Mouse (Mus musculus) hindbrain, embryonic 10.5 days (tissue): ENCODE results near the gene Cacna2d3. TPM values are rescaled to one million over a fixed set of nuclear protein-coding genes. Genes with fewer than 3 reads are reported as not detected.

Experiments
- DNase-seq: peaks from one replicate; pipeline ENCODE4 v3.0.0-alpha.2; 2017; ENCODE audit warnings: low spot score
- H3K27ac ChIP-seq: fragments of 300-500 bp; sonication (generic); 2 replicates; pipeline ENCODE4 v1.5.1; 2016; ENCODE audit warnings: mild to moderate bottlenecking, moderate library complexity
- H3K27me3 ChIP-seq: fragments of 300-500 bp; sonication (generic); 2 replicates; pipeline ENCODE4 v1.6.1; 2016; ENCODE audit warnings: mild to moderate bottlenecking; ENCODE audit not compliant: poor library complexity, insufficient read depth, severe bottlenecking
- H3K36me3 ChIP-seq: fragments of 300-500 bp; sonication (generic); 2 replicates; pipeline ENCODE4 v1.6.1; 2016; ENCODE audit warnings: mild to moderate bottlenecking, moderate library complexity
- H3K4me1 ChIP-seq: fragments of 300-500 bp; sonication (generic); replicated peaks from 2 replicates; pipeline ENCODE4 v1.6.1; 2016; ENCODE audit warnings: mild to moderate bottlenecking
- H3K4me3 ChIP-seq: fragments of 300-500 bp; sonication (generic); 2 replicates; pipeline ENCODE4 v1.5.1; 2016; ENCODE audit warnings: mild to moderate bottlenecking, moderate library complexity
- H3K9me3 ChIP-seq: fragments of 300-500 bp; sonication (generic); 2 replicates; pipeline ENCODE4 v1.6.1; 2016; ENCODE audit warnings: mild to moderate bottlenecking, moderate library complexity
- WGBS: fragments of 180-500 bp; shearing (Covaris S2); methylation state at CpG from one replicate; pipeline ENCODE4 v1.1.7; 2016; 5-methylcytosine and 5-hydroxymethylcytosine counted together
- polyA plus RNA-seq: library from polyadenylated mRNA; unstranded; fragments of >200 nt; fragmentation: Nextera tagmentation; extraction: Ambion mirVana; gene quantifications from 2 replicates; pipeline ENCODE4 v1.2.1, GENCODE M21; 2016

Cacna2d3 gene
- polyA plus RNA-seq, 1 experiment from 2014 or later: 12.6 TPM

DNA sequence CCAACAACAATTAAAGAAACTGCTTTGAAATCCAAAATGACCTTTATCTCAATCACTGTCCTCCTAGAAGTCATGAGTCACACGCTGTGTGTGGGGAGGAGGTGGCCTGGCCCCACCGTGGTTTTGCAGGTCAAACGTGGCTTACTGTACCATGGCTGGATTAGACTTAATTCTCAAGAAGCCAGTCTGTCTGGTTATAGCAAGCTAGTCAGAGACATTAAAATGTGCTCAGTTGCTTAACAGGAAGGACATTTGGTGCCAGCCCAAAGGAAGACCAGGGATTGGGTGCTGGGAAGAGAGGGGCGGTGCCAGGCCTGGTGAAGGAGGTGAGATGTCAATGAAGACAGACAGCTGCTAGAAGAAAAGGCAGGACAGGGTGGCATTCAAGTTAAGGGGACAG, 641.0 kb downstream of the Cacna2d3 start:
- no peak overlapping the region for H3K4me3 ChIP-seq
- H3K4me1 ChIP-seq: no peaks in the 10 kb centered on the region
- no peaks in the 10 kb centered on the region for H3K36me3 ChIP-seq
- no peak for DNase-seq
- H3K9me3 ChIP-seq: no peaks in the 10 kb centered on the region
- 79% methylated on average over 4 of the region's 4 CpGs for WGBS
- H3K27ac ChIP-seq: no peak overlapping the region
- H3K27me3 ChIP-seq: no peaks in the 10 kb centered on the region

DNA sequence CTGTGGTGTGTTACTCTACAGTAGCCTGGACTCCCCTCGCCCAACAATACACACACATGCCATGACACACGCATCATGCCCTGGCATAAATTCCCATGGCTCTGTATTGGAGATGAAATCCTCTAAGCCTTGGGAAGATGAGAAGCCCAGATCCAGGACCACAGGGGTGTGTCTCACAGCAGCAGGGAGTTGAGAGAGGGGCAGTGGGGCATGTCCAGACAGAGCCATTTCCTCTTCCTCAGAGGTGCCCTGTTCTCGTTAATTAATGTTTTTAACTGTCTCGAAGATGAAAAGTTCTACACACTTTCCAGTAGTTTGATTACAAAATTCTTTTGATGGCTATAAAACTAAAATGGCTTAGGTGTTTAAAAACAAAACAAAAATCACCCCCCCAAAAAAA, 641.4 kb downstream of the Cacna2d3 start:
- Histone ChIP-seq H3K27me3 (no peaks in the 10 kb centered on the region), H3K36me3 (no peaks in the 10 kb centered on the region), H3K4me1 (no peaks in the 10 kb centered on the region), H3K9me3 (no peaks in the 10 kb centered on the region), H3K4me3 (no peak overlapping the region), H3K27ac (no peak overlapping the region)
- WGBS: 87% methylated on average over 4 of the region's 4 CpGs
- no peak for DNase-seq

DNA sequence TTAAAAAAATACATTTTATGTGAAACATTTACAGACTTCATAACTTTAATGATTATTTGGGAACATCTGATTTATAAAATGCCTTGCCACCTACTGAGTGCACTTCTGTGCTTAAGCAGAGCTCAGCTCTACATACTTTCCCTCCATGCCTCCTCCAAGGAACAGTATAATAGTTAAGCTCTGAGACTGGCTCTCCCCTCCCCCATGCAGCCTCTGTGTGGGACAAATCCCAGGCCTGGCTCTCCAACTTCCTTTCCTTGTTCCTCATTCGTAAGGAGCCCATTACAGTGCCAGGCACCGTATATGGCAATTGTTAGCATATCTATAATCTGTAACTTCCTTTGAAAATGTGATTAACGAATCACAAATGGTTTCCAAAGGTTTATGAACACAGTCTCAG, 644.2 kb downstream of the Cacna2d3 start:
- no peak for DNase-seq
- peaks cover 6% of the 10 kb centered on the region for H3K4me1 ChIP-seq

DNA sequence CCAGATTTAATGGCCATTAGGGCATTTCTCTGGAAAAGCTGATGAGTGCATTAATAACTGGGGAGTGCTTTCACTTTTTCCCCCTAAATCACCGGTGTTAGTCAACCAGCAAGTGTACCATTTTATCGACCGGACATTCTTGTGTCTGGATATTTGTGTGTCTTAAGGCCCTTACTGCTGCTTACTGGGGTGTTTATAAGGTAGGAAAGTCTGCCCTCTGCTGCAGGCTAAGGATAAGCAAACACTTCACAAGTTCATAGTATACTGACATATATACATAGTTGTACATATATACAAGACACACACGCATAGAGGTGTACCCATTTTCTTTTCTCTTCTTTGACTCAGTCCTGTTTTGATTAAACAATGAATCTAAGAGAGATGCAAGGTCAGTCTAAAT, 647.9 kb downstream of the Cacna2d3 start:
- 91% methylated on average over 4 of the region's 4 CpGs for WGBS
- Histone ChIP-seq H3K27me3 (no peaks in the 10 kb centered on the region), H3K4me3 (no peak overlapping the region), H3K4me1 (peaks cover 7% of the 10 kb centered on the region), H3K27ac (no peak overlapping the region), H3K36me3 (no peaks in the 10 kb centered on the region), H3K9me3 (no peaks in the 10 kb centered on the region)
- DNase-seq: no peak

More for the DNA sequence above, 644.2 kb downstream of the Cacna2d3 start:
- no peak overlapping the region for H3K27ac ChIP-seq
- no peaks in the 10 kb centered on the region for H3K9me3 ChIP-seq
- WGBS: 77% methylated on average over 3 of the region's 3 CpGs
- H3K4me3 ChIP-seq: no peak overlapping the region
- no peaks in the 10 kb centered on the region for H3K27me3 ChIP-seq
- no peaks in the 10 kb centered on the region for H3K36me3 ChIP-seq

DNA sequence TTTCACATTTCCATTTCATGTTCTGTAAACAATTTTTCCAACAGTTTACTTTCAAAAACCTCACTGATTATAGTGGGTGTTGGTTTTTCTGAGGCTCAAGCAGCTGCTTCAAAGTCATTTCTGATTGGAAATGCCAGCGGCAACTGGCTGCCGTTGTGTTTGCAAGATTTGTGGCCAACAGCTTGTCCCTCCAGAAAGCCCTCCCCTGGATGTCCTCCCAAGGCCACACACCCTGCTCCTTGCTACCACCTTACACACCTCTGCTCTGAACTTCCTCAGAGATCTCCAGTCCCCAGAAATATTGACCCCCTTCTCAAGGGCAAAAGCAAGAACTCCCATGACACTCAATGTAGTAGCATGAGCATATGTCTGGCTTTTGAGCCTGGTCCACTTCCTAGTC, 659.0 kb downstream of the Cacna2d3 start:
- DNase-seq: no peak
- Histone ChIP-seq H3K36me3 (no peaks in the 10 kb centered on the region), H3K4me1 (no peaks in the 10 kb centered on the region), H3K9me3 (no peaks in the 10 kb centered on the region), H3K27ac (no peak overlapping the region), H3K27me3 (no peaks in the 10 kb centered on the region), H3K4me3 (no peak overlapping the region)
- WGBS: 93% methylated on average over 2 of the region's 2 CpGs

DNA sequence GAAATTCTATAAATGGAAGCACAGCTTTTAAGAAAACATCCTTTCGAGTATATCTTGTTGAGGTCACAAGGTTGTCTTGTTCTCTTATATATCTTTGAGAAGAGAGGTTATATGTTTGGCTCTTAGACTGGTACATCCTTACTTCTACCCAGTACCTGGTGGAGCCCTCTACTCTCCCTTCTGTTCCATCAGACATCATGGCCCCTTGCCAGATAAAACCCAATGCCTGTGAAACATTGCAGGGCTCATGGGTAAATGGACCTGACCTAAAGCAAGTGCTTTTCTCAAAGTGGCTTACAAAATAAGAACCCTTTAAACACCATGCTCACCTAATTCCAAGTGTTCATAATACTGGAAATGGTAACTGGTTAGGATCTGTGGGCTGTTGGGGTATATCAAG, 660.2 kb downstream of the Cacna2d3 start:
- Histone ChIP-seq H3K36me3 (no peaks in the 10 kb centered on the region), H3K27me3 (no peaks in the 10 kb centered on the region), H3K27ac (no peak overlapping the region), H3K9me3 (no peaks in the 10 kb centered on the region), H3K4me1 (no peaks in the 10 kb centered on the region), H3K4me3 (no peak overlapping the region)
- no peak for DNase-seq
- WGBS: 95% methylated on average over 1 of the region's 1 CpGs

DNA sequence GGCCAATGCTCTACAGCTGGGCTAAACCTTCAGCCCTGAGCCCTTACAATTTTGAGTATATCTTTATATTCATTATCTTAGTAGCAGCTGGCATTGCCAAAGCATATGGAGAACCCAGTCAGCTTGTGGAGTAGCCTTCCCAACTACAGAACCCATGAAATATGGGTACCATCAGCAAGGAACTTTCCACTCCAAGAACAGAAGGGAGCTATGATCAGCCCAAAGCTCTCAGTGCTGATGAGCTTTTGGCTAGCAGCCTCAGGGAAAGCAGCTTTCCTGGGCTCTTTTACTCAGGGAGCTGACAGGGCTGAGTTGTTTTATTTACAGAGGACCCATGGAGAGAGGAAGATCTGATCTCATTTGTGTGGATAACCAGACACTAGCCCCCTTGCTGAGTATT, 661.0 kb downstream of the Cacna2d3 start:
- no peaks in the 10 kb centered on the region for H3K4me1 ChIP-seq
- H3K27ac ChIP-seq: no peak overlapping the region
- no peaks in the 10 kb centered on the region for H3K36me3 ChIP-seq
- no peaks in the 10 kb centered on the region for H3K27me3 ChIP-seq
- H3K9me3 ChIP-seq: no peaks in the 10 kb centered on the region
- DNase-seq: no peak
- no peak overlapping the region for H3K4me3 ChIP-seq

DNA sequence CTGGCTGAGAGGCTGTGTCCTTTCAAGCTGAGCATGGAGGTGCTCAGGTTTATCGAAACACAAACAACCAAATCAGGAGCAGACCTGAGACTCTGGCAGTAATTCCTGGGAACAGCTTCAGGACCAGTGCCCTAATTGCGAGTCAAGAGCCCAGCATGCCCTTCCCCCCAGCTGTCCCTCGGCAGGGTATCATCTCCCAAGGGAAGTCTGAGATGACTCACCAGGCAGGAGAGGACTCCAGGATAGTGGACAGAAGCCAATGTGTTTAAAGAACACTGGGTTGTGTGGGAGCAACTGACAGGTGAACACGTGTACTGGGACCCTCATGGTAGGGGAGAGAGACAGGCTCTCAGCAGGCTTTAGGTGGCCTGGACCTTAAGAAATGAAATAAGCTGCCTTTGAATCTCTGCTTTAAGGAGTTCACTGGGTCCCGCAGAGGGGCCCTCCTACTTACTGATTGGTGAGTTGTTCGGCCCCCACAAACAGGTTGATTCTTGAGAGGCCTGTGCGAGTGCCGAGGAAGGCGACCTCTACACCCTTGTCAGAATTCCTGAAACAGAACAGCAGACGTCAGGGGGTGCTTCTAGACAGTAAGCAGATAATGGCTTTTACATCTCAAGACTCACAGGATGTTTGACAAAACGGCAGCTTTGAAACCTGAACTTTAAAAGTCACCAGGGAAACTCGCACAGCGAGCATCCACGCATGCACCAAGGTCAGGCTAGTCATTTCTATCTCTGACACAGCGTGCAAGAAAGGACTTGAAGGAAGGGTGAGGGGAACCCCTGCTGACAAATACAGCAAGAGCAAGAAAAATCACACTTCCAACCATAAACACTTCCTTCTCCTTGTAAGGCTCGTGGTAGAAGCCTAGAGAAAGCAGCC, 669.5 kb downstream of the Cacna2d3 start:
- Histone ChIP-seq H3K27ac (no peak overlapping the region), H3K4me1 (0 out of 2 replicates have a peak, but pooled peaks cover 6% of the 10 kb centered on the region), H3K36me3 (no peaks in the 10 kb centered on the region), H3K9me3 (no peaks in the 10 kb centered on the region), H3K27me3 (no peaks in the 10 kb centered on the region), H3K4me3 (no peak overlapping the region)
- DNase-seq: no peak
- 67% methylated on average over 16 of the region's 16 CpGs for whole genome bisulfite sequencing

DNA sequence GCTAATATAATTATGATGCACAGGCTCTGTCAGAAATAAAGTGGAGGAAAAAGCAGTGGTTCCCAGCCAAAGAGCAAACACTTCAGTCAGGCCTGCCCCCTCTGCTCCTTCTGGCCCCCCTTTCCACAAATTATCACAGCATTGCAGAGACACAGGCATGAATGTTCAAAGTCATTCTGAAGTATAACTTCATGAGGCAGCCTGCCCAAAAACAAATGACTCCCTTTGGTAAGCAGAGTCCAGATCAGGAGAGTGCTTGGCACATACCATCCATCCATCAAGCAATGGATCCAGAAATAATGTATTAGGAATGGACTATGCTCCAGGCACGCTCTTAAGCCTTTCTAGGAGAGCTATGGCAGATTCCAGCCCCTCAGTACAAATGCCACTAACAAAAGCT, 679.3 kb downstream of the Cacna2d3 start:
- H3K27me3 ChIP-seq: no peaks in the 10 kb centered on the region; the same call in 1 of the 2 replicates
- H3K4me3 ChIP-seq: no peak overlapping the region
- no peak for DNase-seq
- H3K4me1 ChIP-seq: peaks cover 25% of the 10 kb centered on the region
- no peak overlapping the region for H3K27ac ChIP-seq
- H3K9me3 ChIP-seq: no peaks in the 10 kb centered on the region
- no peaks in the 10 kb centered on the region for H3K36me3 ChIP-seq
- whole genome bisulfite sequencing: 70% methylated on average over 1 of the region's 1 CpGs

DNA sequence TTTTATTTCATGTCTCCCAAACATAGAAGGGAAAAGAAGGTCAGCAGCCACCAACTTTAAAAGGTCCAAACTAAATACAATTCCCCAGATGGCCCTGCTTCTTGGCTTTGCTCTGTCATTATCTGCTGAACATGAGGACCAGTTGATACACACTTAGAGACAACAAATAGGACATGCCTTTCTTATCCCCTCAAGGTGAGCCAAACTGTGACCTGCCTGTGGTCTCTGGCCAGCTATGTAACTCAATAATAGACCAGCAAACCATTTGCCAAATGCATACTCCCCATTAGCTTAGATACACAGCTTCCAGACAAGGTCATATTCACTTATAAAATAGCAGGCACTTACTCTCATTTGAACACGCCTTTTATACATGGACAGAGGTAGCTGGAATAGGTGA, 680.2 kb downstream of the Cacna2d3 start:
- DNase-seq: no peak
- peaks cover 25% of the 10 kb centered on the region for H3K4me1 ChIP-seq
- H3K36me3 ChIP-seq: no peaks in the 10 kb centered on the region
- no peaks in the 10 kb centered on the region; the same call in 1 of the 2 replicates for H3K27me3 ChIP-seq
- no peak overlapping the region for H3K4me3 ChIP-seq
- no peaks in the 10 kb centered on the region for H3K9me3 ChIP-seq
- H3K27ac ChIP-seq: peak overlapping the region; percentile 56; the same call in 1 of the 2 replicates
- 93% methylated on average over 1 of the region's 1 CpGs for WGBS

DNA sequence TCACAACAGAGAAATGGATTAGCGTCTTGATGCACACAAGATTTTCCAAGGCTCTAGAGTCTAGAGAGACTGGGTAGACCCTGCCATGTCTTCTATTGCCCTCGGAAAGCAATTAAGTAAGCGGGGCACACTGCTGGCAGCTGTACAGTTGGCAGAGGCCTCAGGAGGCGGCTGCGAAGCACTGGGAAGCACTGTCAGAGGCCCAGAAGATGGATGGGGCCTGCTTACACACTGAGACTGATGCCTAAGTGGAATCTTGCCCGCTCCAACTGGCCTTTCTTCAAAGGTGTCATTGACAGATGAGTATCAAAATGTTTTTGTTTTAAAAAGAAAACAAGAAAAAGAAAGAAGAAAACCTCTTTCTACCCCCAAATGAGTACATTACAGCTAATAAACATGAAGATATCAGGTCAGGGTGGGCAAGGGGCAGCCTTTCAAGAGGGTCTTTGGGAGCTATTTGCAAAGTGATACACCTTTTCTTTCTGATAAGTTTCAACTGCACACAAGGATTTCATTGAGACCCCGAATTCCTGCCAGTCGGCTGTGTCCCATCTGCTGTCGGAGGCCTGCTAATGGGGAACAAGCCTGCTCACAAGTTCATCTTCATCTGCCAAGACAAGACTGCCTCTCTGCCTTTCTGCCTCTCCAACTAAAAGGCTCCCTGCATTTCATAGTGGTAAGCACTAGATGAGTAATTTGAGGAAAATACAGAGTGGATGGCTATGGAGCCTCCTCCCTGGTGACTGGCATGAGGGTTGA, 680.9 kb downstream of the Cacna2d3 start:
- Histone ChIP-seq H3K4me3 (no peak overlapping the region), H3K27me3 (no peaks in the 10 kb centered on the region; the same call in 1 of the 2 replicates), H3K4me1 (peaks cover 25% of the 10 kb centered on the region), H3K27ac (peak overlapping the region; percentile 56; the same call in 1 of the 2 replicates), H3K9me3 (no peaks in the 10 kb centered on the region), H3K36me3 (no peaks in the 10 kb centered on the region)
- 58% methylated on average over 9 of the region's 9 CpGs for WGBS
- DNase-seq: peak; percentile 27

DNA sequence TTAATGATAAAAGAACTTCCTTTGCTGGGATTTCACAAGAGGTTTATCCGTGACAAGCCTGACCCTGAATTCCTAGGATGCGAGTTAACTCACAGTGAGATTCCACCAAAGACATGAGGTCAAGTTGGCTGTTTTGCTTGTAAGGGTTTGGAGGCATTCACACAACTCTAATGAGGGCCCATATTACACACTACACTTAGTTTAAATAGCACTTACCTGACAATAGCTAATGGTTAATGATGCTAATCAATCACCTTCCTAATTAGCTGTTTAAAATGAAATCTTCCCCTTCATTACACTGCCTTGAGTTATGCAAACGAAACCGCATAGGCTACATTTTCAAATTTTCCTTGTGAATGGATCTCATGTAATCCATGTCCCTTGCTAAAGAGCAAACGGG, 683.4 kb downstream of the Cacna2d3 start:
- WGBS: 74% methylated on average over 5 of the region's 5 CpGs
- H3K4me1 ChIP-seq: peaks cover 25% of the 10 kb centered on the region
- H3K36me3 ChIP-seq: no peaks in the 10 kb centered on the region
- H3K27me3 ChIP-seq: no peaks in the 10 kb centered on the region; the same call in 1 of the 2 replicates
- H3K4me3 ChIP-seq: no peak overlapping the region
- H3K9me3 ChIP-seq: no peaks in the 10 kb centered on the region
- no peak overlapping the region for H3K27ac ChIP-seq
- no peak for DNase-seq

DNA sequence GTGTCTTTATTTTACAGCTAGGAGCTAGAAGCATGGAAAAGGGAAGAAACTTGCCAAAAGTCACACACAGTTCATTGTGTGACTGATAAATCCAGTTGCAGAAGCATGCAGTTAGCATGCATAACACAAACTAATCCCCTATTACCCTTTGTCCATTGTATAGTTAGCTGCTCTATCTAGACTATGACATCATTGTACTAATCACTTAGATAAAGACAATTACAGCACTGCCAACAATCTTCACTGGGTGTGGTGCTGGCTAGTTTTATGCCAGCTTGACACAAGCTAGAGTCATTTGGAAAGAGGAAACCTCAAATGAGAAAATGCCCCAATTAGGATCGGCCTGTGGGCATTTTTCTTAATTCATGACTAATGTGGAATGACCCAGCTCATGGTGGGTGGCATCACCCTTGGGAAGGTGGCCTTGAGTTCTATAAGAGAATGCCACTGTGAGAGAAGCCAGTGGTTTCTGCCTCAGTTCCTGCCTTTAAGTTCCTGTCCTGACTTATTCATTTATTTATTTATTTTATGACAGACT, 689.7 kb downstream of the Cacna2d3 start:
- DNase-seq: no peak
- H3K27ac ChIP-seq: no peak overlapping the region
- H3K4me3 ChIP-seq: no peak overlapping the region
- H3K27me3 ChIP-seq: no peaks in the 10 kb centered on the region
- no peaks in the 10 kb centered on the region for H3K9me3 ChIP-seq
- WGBS: 91% methylated on average over 1 of the region's 1 CpGs
- peaks cover 22% of the 10 kb centered on the region for H3K4me1 ChIP-seq
- H3K36me3 ChIP-seq: no peaks in the 10 kb centered on the region
